Mouse (Mus musculus) cortical plate, adult 2 months (tissue): ENCODE measurements at regions not wholly inside any gene's neighbourhood (a gene's known extent, or its start where the extent isn't known, plus 50 kb on each side); places are given as distances from the start of the nearest gene placed in this dataset.

Experiments
- CTCF ChIP-seq: fragments of 200-500 bp; IDR thresholded peaks from 2 replicates; pipeline ENCODE4 v1.5.1; 2011; ENCODE audit warnings: mild to moderate bottlenecking, control low read depth, low read length; ENCODE audit not compliant: insufficient read depth; ENCODE audit errors: extremely low read depth
- POLR2A ChIP-seq: fragments of 200-500 bp; IDR thresholded peaks from 2 replicates; pipeline ENCODE4 v1.6.1; 2011; ENCODE audit warnings: mild to moderate bottlenecking, low read length, control low read depth; ENCODE audit not compliant: insufficient read depth; ENCODE audit errors: extremely low read depth

DNA sequence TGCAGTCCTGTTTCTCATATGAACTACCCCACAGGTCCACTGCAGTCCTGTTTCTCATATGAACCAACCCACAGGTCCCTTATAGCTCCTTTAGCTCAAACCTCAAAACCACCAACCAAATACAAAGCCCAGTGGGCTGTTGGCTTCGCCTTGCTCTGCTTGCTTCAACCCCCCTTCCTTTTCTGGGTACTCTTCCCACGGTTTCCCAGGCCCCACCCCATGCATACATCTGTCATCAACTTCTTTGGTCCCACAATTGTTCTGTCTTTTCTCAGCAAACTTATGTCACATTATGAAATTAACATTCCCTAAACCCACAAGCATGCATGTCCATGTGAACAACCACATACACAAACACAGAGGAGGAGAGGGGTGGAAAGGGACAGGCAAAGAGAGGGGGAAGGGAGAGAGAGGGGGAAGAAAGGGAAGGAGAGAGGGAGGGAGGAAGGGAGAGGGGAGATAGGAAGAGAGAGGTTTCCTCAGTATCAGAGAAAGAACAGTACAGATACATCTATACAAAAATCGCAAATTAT is 599.9 kb downstream of the Ebf1 start:
- TF ChIP-seq CTCF (no peak), POLR2A (no peak)
